Mouse (Mus musculus) activated CD4-positive, CD25-positive, alpha-beta regulatory T cell, adult 4 months (primary cell): Measurements from ENCODE around the gene Foxn3. TPM values are rescaled to one million over a fixed set of nuclear protein-coding genes. Genes with fewer than 3 reads are reported as not detected.

Experiments used
- ATAC-seq: one replicate; pipeline ENCODE4 v1.8.0; 2017
- polyA plus RNA-seq, 2 experiments: library from polyadenylated mRNA; unstranded; fragments of 100-300 nt; shearing (Covaris generic); gene quantifications; one replicate each; pipeline ENCODE4 v1.2.1; 2017

Foxn3 gene
- polyA plus RNA-seq, 2 experiments from 2014 or later: 91.7 to 138 TPM

- ATAC-seq: no peak
Measured at GRCm38 (mm10) chr12:99462302-99462701, 101.1 kb downstream of the Foxn3 start.

DNA sequence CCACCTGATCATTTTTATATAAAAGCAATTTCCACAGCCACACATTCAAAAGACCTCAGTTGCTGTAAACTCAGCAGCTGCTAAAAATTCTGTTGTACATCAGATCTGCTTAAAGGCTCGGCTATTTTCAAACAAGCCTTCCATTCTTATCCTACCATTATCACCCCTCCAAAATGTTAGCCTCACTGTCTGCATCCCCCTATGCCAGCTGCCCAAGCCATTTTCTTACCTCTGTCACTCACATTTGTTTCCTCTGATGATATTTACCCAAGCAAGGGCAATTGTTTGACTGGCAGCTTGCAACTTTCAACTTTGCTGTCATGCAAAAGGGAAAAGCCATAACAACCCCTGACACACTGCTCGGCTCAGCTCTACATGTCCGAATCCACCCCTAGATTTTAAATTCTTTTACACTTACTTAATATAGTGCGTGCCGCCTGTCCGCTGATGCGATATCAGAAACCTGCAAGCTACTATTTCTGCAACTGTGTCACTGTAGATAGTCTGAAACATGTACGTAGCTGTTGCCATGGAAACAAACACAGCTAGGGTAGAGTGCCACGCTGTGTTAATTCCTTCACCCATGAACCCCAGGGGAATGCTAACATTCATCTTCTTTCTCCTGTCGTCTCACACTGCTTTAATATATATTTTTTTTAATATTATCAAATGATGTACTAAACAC, 105.7 kb downstream of the Foxn3 start:
- no peak for ATAC-seq

DNA sequence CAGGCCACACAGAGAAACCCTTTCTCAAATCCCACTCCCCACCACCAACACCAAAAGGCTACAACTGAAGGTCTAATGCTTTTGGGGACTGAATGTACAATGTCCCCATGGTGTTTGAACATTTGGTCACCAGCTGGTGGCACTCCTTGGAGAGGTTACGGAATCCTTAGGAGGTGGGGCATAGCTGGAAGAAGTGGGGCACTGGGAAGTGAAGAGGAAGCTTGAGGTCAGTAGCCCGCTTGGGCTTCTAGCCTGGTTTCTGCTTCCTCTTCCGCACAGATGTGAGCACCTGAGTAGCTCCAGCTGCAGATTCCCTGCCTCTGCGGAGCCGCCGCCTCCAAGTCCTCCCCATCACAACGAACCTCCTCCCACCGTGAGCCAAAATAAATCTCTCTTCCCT, 107.8 kb downstream of the Foxn3 start:
- ATAC-seq: no peak

GRCm38 (mm10) chr12:99454394-99454793, 109.0 kb downstream of the Foxn3 start:
- ATAC-seq: no peak

- no peak for ATAC-seq
Measured at GRCm38 (mm10) chr12:99453797-99454196, 109.6 kb downstream of the Foxn3 start.

DNA sequence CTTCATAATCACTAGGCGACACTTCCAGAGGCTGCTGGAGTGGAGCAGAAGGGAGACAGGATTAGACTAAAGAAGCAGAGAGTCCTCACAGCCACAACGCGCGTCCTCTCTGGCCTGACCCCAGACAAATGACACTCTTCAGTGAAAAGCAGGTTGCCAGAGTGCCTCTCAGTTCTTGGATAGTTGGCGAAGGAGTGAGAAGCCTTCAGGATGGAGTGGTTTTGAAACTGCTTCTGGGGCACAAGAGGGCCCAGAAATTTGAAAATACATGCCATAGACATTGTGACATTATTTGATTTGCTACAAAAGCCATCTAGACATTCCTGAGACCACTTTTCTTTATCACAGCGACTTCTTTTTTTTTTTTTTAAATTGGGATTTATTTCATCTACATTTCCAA, 113.3 kb downstream of the Foxn3 start:
- ATAC-seq: no peak

- ATAC-seq: no peak
Measured at GRCm38 (mm10) chr12:99447791-99448190, 115.6 kb downstream of the Foxn3 start.

- no peak for ATAC-seq
Measured at GRCm38 (mm10) chr12:99445018-99445674, 118.2 kb downstream of the Foxn3 start.

GRCm38 (mm10) chr12:99442819-99443218, 120.6 kb downstream of the Foxn3 start:
- no peak for ATAC-seq

DNA sequence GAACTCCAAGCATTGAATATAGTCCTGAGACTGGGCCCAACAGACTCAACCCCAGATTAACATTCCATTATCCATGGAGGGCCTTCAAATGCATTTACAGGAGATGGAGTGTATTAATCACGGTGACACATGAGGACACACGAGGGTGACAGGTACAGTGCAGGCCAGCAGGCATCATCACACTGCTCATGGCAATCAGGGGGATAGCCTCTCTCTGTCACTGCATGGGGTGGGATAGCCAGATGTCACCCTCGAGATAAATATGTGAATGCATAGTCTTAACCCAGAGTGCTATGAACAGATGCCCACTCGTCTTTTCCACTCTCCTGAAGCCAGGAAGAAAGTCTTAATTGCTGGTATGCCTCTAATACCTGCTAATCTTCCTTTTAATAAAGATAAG, 122.4 kb downstream of the Foxn3 start:
- no peak for ATAC-seq

DNA sequence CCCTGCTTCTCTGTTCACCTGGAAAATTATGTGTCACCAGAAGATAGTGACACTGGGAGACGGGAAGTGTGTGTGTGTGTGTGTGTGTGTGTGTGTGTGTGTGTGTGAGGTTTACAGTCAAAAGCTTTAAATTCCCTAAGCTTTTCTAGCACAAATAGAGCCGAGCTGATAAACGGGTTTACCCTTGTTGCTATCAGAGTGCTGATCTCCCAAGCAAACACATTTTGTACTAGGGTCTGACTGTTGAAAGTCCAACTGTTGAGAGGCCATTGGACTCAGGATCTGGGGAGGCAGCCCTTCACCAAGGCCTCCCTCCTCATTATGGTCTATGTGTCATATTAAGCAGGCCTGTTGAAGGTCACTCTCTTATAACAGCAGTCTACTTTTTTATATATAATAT, 123.4 kb downstream of the Foxn3 start:
- no peak for ATAC-seq

DNA sequence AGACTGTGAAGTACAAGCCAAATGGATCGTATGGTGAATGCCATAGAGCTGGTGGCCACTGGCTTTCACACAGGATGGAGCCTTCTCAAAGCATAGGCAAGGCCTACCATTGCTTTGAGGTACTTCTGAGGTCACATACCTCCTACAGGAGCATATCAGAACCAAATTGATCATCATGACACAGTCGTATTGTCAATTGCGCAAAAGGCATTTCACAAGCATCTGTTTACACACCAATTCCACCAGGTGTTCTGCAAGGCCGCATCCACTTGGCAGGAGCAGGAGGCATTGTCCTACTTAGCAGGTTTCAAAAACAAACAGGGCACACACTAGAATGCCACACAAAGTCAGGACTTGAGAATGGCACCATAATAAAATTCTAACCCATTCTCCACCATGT, 128.2 kb downstream of the Foxn3 start:
- ATAC-seq: no peak

- ATAC-seq: no peak
Measured at GRCm38 (mm10) chr12:99433402-99433801, 130.0 kb downstream of the Foxn3 start.

DNA sequence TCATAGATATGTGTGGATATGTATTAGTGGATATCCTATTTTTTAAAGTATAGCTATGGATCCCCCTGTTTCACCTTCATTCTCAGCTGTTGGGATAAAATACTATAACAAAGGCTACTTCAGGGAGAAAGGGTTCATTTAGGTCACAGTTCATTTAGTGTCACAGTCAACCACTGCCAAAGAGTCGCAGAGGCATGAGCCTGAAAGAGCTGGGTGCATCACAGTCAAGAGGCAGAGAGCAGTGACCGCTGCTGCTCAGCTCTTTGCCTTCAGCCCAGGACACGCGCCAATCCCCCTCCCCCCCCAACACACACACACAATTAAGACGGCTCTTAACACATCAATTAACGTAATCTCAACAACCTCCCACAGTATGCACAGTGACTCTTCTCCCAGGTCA, 131.8 kb downstream of the Foxn3 start:
- no peak for ATAC-seq

DNA sequence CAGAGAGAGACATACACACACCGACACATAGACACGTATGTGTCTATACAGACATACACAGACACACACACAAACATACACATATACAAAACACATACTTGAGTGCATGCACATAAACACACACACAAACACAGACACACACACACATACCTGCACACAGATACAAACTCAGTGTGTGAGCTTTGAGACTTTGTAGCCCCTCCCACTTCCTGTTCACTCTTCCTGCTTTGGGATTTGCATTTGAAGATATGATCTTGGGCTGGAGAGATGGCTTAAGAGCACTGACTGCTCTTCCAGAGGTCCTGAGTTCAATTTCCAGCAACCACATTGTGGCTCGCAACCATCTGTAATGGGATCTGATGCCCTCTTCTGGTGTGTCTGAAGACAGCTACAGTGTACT, 132.4 kb downstream of the Foxn3 start:
- ATAC-seq: peak; percentile 52

- no peak for ATAC-seq
Measured at GRCm38 (mm10) chr12:99429101-99429500, 134.3 kb downstream of the Foxn3 start.

DNA sequence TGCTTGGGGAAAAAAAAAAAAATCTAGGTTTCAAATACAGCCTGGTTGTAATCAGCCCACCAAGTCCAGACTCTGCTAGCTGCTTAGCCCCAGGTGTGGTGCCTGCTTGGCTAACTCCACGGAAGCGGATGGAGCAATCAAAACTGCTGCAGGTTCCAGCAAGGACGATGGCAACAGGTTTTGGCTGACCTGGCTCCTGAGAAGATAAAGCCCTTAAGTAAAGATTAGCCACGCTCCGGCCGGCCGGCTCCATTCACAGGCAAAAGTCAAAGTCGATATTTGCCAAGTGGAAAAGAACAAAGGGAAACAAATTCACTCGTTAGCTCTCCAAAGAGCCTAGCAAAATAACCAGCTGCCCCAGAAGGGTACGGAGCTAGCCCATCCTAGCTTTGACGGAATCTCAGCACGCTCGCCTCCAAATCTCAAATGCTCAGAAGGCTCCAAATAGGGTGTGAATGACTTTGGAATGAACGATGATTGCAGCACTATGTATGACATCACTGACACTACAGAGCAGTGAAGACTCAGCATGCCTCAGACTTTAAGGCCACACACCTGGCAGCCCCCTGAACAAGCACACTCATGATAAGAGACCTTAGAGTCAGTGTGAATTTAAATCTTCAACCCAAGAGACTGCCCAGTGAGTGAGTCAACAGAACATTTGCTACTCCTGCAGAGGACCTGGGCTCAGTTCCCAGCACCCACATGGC, 137.0 kb downstream of the Foxn3 start:
- ATAC-seq: no peak

DNA sequence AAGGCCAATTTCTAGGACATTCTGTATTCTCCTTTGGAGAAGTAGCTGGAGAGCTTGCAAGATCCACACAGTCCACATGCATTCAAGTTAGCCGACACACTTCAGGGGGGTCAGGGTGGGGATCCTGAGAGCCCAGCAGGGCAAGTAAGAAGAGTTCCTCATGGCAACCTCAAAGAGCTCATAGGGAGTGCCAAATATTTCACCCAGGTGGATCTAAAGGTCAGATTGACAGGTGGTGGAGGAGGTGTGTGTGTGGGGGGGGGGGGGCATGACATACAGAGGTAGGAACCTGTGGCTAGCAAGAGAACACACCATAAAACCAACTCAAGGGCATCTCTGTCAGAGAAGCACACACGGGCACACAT, 144.0 kb downstream of the Foxn3 start:
- ATAC-seq: no peak

DNA sequence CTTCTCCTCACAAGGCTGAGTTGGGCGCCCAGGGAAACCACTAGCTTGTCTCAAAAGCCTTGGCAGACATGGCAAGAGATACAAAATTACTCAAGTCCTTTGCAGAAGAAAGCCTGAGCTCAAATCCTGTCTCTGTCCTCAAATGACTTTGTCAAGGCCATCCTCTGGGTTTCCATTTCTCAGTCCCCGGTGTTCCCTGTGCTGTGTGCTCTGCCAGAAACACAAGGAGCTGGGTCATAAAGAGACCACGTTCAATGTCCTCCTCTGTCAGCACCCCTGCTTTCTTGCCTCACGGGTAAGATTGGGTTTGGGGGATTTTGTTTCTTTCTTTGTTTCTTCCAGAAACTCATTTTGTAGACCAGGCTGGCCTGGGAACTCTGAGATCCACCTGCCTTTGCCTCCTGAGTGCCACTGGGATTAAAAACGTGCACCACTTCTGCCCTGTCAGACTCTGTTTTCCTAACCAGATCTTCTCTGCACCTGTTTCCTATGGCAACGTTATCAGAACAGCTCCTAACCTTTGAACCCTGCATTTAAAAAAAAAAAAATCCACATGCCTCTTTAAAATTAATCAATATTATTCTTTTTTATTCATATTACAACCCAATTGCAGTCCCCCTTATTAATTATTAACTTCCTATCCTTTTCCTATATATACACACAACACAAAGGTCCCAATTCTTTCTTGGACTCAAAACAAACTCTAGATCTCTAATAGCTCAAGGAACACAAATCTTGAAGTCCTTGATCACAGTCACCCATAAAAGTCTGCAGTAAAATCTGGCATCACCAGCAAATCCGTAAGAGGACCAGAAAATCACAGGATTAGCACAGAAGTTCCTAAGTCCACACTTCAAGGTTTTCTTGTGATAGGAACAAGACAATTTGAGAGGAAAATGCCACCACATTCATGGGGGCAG, 144.6 kb downstream of the Foxn3 start:
- no peak for ATAC-seq

GRCm38 (mm10) chr12:99417885-99418284, 145.5 kb downstream of the Foxn3 start:
- ATAC-seq: no peak

GRCm38 (mm10) chr12:99415538-99415937, 147.8 kb downstream of the Foxn3 start:
- no peak for ATAC-seq

DNA sequence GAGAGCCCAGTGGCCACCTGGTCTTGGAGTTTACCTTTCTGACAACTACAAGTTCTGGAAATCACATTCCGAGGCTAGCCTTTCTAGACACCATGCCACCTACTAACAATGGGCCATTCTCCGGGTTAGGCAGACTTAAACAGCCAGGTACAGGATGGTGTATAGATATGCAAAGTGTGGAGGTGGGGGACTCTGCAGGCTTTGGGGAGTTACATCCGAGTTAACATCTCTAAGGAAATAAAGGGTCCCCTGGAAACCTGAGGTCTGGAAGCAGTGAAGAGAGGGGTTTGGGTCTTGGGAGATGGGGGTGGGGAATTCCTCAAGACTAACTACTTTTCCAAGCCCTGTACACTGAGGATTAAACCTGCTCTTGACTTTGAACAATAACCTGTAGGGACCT, 150.9 kb downstream of the Foxn3 start:
- ATAC-seq: no peak

GRCm38 (mm10) chr12:99412034-99412433, 151.3 kb downstream of the Foxn3 start:
- ATAC-seq: no peak
